Mouse (Mus musculus) stomach, embryonic 16.5 days (tissue): ENCODE measurements around the gene Col5a3. TPM values are rescaled to one million over a fixed set of nuclear protein-coding genes. Genes with fewer than 3 reads are reported as not detected.

Experiments
- ATAC-seq: fragments of 200-750 bp; cut with Nextera tagmentation; 2 replicates; pipeline ENCODE4 v1.8.0; 2017; ENCODE audit warnings: moderate number of reproducible peaks, moderate TSS enrichment; ENCODE audit not compliant: insufficient read depth, low FRiP score
- H3K27ac ChIP-seq: fragments of 300-500 bp; sonication (generic); 2 replicates; pipeline ENCODE4 v1.5.1; 2014; ENCODE audit warnings: low read length
- H3K27me3 ChIP-seq: fragments of 300-500 bp; sonication (generic); 2 replicates; pipeline ENCODE4 v1.6.1; 2014; ENCODE audit warnings: low read length, control low read depth, mixed read lengths; ENCODE audit not compliant: control insufficient read depth, insufficient read depth
- H3K36me3 ChIP-seq: fragments of 300-500 bp; sonication (generic); 2 replicates; pipeline ENCODE4 v1.6.1; 2014; ENCODE audit warnings: low read length; ENCODE audit not compliant: control insufficient read depth, insufficient read depth
- H3K4me1 ChIP-seq: fragments of 300-500 bp; sonication (generic); 2 replicates; pipeline ENCODE4 v1.6.1; 2014; ENCODE audit warnings: low read length, control low read depth, mixed read lengths; ENCODE audit not compliant: control insufficient read depth, insufficient read depth
- H3K4me2 ChIP-seq: fragments of 300-500 bp; sonication (generic); 2 replicates; pipeline ENCODE4 v1.6.1; 2014; ENCODE audit warnings: low read depth, low read length, mixed read lengths
- H3K4me3 ChIP-seq: fragments of 300-500 bp; sonication (generic); replicated peaks from 2 replicates; pipeline ENCODE4 v1.5.1; 2014; ENCODE audit warnings: mild to moderate bottlenecking, low read length
- H3K9ac ChIP-seq: fragments of 300-500 bp; sonication (generic); 2 replicates; pipeline ENCODE4 v1.6.1; 2014; ENCODE audit warnings: low read length
- H3K9me3 ChIP-seq: fragments of 300-500 bp; sonication (generic); replicated peaks from 2 replicates; pipeline ENCODE4 v1.6.1; 2016; ENCODE audit warnings: low read length, control low read depth; ENCODE audit not compliant: control insufficient read depth
- WGBS: fragments of 180-500 bp; shearing (Covaris S2); extraction: QIAGEN DNeasy Blood & Tissue Kit; methylation state at CpG from one replicate; pipeline ENCODE4 v1.1.7; 2014; 5-methylcytosine and 5-hydroxymethylcytosine counted together
- polyA plus RNA-seq: library from polyadenylated mRNA; unstranded; fragments of >200 nt; fragmentation: Nextera tagmentation; extraction: Ambion mirVana; gene quantifications from 2 replicates; pipeline ENCODE4 v1.2.1, GENCODE M21; 2015

The Col5a3 gene
- polyA plus RNA-seq, 1 experiment from 2014 or later = 3.3 TPM

DNA sequence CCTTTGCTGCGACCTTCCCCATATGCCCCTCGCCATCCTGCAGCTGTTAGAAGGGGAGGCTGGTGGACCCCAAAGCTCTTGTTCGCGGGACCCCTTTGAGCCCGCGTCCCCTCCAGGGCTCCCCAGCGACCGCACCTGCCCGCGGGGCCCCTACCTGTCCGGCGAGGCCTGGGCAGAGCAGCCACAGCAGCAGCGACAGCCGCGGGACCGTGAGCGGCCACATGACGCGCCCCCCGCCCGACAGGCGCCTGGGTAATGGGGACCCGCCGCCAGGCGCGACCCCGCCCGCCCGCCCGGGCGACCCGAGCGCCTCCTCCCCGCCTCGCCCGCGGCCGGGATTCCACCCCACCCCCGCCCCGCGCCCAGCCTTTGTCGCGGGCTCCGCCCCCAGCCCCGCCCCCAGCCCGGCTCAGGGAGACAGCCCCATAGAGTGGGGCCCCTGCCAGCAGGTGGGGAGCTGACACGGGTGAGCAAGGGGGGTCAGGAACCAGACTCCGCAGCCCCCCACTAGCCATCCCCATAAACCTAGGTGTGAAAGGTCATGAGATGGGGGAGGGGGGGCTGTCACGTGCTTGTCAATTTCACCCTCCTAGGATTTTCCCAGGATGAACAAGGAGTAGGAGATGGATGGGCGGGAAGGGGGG lies 68.7 kb downstream of the Col5a3 start, which contains the start of gene Olfm2:
Gene Olfm2, minus strand, starts transcription at position 333 of the 644 bp plus-strand sequence.
- Histone ChIP-seq H3K9ac (peak within 1 kb of the TSS; percentile 65), H3K4me2 (peak within 1 kb of the TSS; percentile 83), H3K36me3 (no peaks in the 10 kb centered on the region), H3K9me3 (no peaks in the 10 kb centered on the region), H3K27ac (no peak within 1 kb of the TSS), H3K27me3 (peaks cover 49% of the 10 kb centered on the region), H3K4me1 (peaks cover 4% of the 10 kb centered on the region; the same call in 1 of the 2 replicates), H3K4me3 (peak within 1 kb of the TSS; percentile 52)
- ATAC-seq = peak; percentile 43
- 0% methylated on average over 30 of the region's 50 CpGs for WGBS

DNA sequence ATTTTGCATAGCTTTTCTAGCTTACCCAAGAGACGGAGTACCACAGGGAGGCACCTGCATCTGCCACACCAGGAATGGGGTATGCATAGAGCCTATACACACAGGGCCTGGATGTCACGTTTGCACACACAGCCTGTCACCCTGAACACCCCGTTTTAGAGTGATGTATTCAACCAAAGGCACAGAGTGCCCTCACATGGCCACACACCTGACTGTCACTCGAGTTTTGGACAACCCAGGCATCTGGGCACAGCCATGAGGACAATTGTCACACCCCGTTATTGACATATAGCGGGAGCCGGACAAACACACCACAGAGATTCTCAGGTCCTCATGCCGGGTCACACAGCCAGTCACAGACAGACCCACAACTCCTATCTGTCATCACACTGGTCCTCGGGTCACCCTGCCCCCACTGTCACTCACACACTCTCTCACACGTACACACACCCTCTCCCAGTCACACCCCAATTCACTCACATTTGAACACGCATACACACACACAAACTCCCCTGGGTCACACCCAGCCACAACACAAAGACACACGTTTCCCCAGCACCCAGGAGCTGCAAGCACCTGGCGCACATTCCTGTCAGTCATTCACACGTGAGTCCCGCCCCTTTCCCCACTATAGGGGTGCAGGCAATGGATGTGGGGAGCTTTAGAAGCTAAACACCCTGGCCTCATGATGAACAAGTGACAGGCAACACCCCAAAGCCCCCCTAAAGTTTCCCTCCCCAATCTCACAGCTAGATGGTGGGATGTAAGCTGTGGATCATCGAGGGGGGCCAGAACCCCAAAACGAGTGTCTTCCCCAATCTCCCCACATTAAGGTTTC lies 69.5 kb downstream of the Col5a3 start:
- ATAC-seq = no peak
- peaks cover 49% of the 10 kb centered on the region for H3K27me3 ChIP-seq
- H3K9me3 ChIP-seq = no peaks in the 10 kb centered on the region
- WGBS = 11% methylated on average over 17 of the region's 17 CpGs
- H3K27ac ChIP-seq = no peak overlapping the region
- peak overlapping the region; percentile 83 for H3K4me2 ChIP-seq
- peak overlapping the region; percentile 65 for H3K9ac ChIP-seq
- no peaks in the 10 kb centered on the region for H3K36me3 ChIP-seq
- peak overlapping the region; percentile 52 for H3K4me3 ChIP-seq
- H3K4me1 ChIP-seq = peaks cover 8% of the 10 kb centered on the region

- Histone ChIP-seq H3K4me2 (no peak overlapping the region), H3K27me3 (peaks cover 49% of the 10 kb centered on the region), H3K36me3 (no peaks in the 10 kb centered on the region), H3K9me3 (no peaks in the 10 kb centered on the region), H3K9ac (no peak overlapping the region), H3K4me1 (peaks cover 11% of the 10 kb centered on the region), H3K4me3 (no peak overlapping the region), H3K27ac (no peak overlapping the region)
- no peak for ATAC-seq
- WGBS = 14% methylated on average over 22 of the region's 22 CpGs
These were observed 70.7 kb downstream of the Col5a3 start for GRCm38 (mm10) chr9:20743946-20744738.

GRCm38 (mm10) chr9:20740407-20740806 lies 74.5 kb downstream of the Col5a3 start:
- peak overlapping the region; percentile 58 for H3K9ac ChIP-seq
- H3K4me1 ChIP-seq = peaks cover 7% of the 10 kb centered on the region
- no peak overlapping the region for H3K27ac ChIP-seq
- peak overlapping the region; percentile 50 for H3K4me2 ChIP-seq
- H3K27me3 ChIP-seq = peaks cover 26% of the 10 kb centered on the region
- peak overlapping the region; percentile 28; the same call in 1 of the 2 replicates for H3K4me3 ChIP-seq
- ATAC-seq = peak; percentile 81
- whole genome bisulfite sequencing = under 1% methylated on average over 12 of the region's 12 CpGs
- H3K36me3 ChIP-seq = no peaks in the 10 kb centered on the region
- no peaks in the 10 kb centered on the region for H3K9me3 ChIP-seq

GRCm38 (mm10) chr9:20738251-20738999 lies 76.4 kb downstream of the Col5a3 start:
- H3K36me3 ChIP-seq = no peaks in the 10 kb centered on the region
- peaks cover 6% of the 10 kb centered on the region; the same call in 1 of the 2 replicates for H3K27me3 ChIP-seq
- 52% methylated on average over 8 of the region's 8 CpGs for WGBS
- no peaks in the 10 kb centered on the region for H3K9me3 ChIP-seq
- no peak overlapping the region for H3K4me3 ChIP-seq
- no peak overlapping the region for H3K4me2 ChIP-seq
- no peak overlapping the region for H3K27ac ChIP-seq
- no peak overlapping the region for H3K9ac ChIP-seq
- peaks cover 7% of the 10 kb centered on the region for H3K4me1 ChIP-seq
- no peak for ATAC-seq

DNA sequence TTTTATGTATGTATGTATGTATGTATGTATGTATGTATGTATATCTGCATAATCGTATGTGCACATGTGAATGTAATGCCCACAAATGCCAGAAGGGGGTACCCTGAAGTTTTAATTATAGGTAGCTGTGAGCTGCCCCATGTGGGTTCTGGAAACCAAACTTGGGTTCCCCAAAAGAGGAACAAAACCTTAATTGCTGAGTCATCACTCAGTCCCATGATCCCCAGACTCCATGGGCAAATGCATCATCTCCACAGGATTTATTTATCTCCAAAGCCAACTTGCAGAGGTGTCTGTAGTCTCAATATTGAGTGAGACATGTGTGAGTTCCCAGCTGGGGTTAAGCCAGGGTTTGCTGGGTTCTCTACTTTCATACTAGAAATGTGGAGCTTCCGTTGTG lies 77.6 kb downstream of the Col5a3 start:
- Histone ChIP-seq H3K27me3 (no peaks in the 10 kb centered on the region), H3K36me3 (no peaks in the 10 kb centered on the region), H3K4me1 (peaks cover 7% of the 10 kb centered on the region), H3K4me3 (no peak overlapping the region), H3K9me3 (no peaks in the 10 kb centered on the region), H3K27ac (no peak overlapping the region), H3K9ac (no peak overlapping the region), H3K4me2 (no peak overlapping the region)
- 88% methylated on average over 2 of the region's 2 CpGs for WGBS
- ATAC-seq = no peak

DNA sequence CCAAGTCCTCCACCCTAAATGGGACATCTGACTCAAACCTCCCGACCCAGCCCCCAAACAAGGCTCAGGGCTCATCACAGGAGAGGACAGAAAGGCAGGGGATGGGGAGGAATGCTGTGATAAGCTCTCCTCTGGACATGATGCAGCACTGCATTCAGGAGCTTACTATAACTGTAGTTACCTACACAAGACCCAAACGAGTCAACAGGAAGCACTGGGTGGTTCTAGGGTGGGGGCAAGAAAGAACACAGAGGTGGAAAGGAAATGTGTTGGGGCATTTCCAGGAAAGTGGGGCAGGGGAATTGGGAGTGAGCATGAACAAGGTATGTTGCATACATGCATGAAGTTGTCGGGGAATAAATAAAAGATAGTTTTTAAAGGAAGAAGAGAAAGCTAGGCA lies 80.2 kb downstream of the Col5a3 start:
- Histone ChIP-seq H3K9me3 (no peaks in the 10 kb centered on the region), H3K36me3 (no peaks in the 10 kb centered on the region), H3K27me3 (0 out of 2 replicates have a peak, but pooled peaks cover 3% of the 10 kb centered on the region), H3K9ac (no peak overlapping the region), H3K4me3 (no peak overlapping the region), H3K27ac (no peak overlapping the region), H3K4me2 (no peak overlapping the region), H3K4me1 (no peaks in the 10 kb centered on the region)
- no peak for ATAC-seq
- 62% methylated on average over 3 of the region's 3 CpGs for WGBS

DNA sequence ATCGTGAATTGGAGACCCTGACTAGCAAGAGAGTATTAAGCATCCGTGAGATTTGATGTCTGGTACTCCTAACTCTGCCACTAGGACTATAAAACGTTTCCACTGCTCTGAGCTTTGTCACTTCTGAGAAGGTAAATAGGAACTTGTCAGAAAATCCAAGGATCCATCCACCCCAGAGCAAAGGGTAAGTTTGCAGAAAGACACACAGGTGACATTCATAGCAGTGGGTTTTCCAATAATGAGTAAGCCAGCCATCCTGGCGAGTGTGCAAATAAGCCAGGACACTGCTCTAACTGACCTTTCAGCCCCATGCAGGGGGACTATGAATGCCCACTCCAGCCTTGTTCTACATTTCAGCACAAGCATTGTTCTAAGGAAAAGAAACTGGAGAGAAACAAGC lies 83.1 kb downstream of the Col5a3 start:
- H3K36me3 ChIP-seq = no peaks in the 10 kb centered on the region
- H3K4me2 ChIP-seq = no peak overlapping the region
- H3K4me1 ChIP-seq = peaks cover 8% of the 10 kb centered on the region
- ATAC-seq = no peak
- no peak overlapping the region for H3K27ac ChIP-seq
- H3K4me3 ChIP-seq = no peak overlapping the region
- WGBS = 53% methylated on average over 4 of the region's 4 CpGs
- no peak overlapping the region for H3K9ac ChIP-seq
- peaks cover 28% of the 10 kb centered on the region for H3K27me3 ChIP-seq
- no peaks in the 10 kb centered on the region for H3K9me3 ChIP-seq
